Mouse (Mus musculus) neural tube, embryonic 15.5 days (tissue): ENCODE data around the gene Slc25a33. TPM values are rescaled to one million over a fixed set of nuclear protein-coding genes. Genes with fewer than 3 reads are reported as not detected.
A peak's percentile ranks its signal among the peaks of the same experiment; 100 is the strongest.

Experiments
- ATAC-seq: fragments of 200-750 bp; cut with Nextera tagmentation; 2 replicates; pipeline ENCODE4 v1.8.0; 2017; ENCODE audit warnings: mild to moderate bottlenecking, moderate TSS enrichment, moderate library complexity; ENCODE audit not compliant: low FRiP score
- H3K27ac ChIP-seq: fragments of 300-500 bp; sonication (generic); replicated peaks from 2 replicates; pipeline ENCODE4 v1.5.1; 2015; ENCODE audit warnings: mild to moderate bottlenecking, inconsistent platforms
- H3K27me3 ChIP-seq: fragments of 300-500 bp; sonication (generic); replicated peaks from 2 replicates; pipeline ENCODE4 v1.6.1; 2015; ENCODE audit warnings: inconsistent platforms
- H3K36me3 ChIP-seq: fragments of 300-500 bp; sonication (generic); 2 replicates; pipeline ENCODE4 v1.6.1; 2015; ENCODE audit warnings: inconsistent platforms
- H3K4me1 ChIP-seq: fragments of 300-500 bp; sonication (generic); 2 replicates; pipeline ENCODE4 v1.6.1; 2015; ENCODE audit warnings: inconsistent platforms
- H3K4me2 ChIP-seq: fragments of 300-500 bp; sonication (generic); 2 replicates; pipeline ENCODE4 v1.6.1; 2015; ENCODE audit warnings: inconsistent platforms, mild to moderate bottlenecking, moderate library complexity
- H3K4me3 ChIP-seq: fragments of 300-500 bp; sonication (generic); replicated peaks from 2 replicates; pipeline ENCODE4 v1.5.1; 2015; ENCODE audit warnings: mild to moderate bottlenecking, inconsistent platforms
- H3K9ac ChIP-seq: fragments of 300-500 bp; sonication (generic); replicated peaks from 2 replicates; pipeline ENCODE4 v1.6.1; 2015; ENCODE audit warnings: mild to moderate bottlenecking, inconsistent platforms
- H3K9me3 ChIP-seq: fragments of 300-500 bp; sonication (generic); replicated peaks from 2 replicates; pipeline ENCODE4 v1.6.1; 2016; ENCODE audit warnings: inconsistent platforms
- WGBS: fragments of 180-500 bp; shearing (Covaris S2); methylation state at CpG from one replicate; pipeline ENCODE4 v1.1.7; 2015; ENCODE audit warnings: mixed read lengths; 5-methylcytosine and 5-hydroxymethylcytosine counted together
- polyA plus RNA-seq: library from polyadenylated mRNA; unstranded; fragments of >200 nt; fragmentation: Nextera tagmentation; extraction: Ambion mirVana; gene quantifications from 2 replicates; pipeline ENCODE4 v1.2.1, GENCODE M21; 2015

The Slc25a33 gene
- polyA plus RNA-seq, 1 experiment from 2014 or later = 46.3 TPM

DNA sequence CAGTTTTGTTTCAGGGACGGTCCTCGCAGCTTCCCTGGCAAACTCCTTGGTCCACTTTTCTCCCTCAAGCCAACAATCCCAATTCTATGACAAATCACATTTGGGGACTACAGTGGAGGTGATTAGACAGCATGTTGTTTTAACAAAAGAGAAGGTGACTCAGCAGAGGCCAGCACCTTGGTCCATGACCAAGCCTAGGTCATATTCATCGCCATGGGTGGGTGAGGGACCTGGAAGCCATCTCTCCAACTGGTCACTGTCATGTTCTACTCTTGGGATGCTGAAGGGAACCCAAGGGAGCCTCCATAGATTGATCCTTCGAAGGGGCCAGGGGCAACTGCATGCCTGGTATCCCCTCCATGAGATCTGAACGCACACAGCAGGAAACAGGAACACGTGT lies 39.8 kb downstream of the Slc25a33 start:
- ATAC-seq = no peak
- Histone ChIP-seq H3K27ac (peak overlapping the region; percentile 76), H3K4me1 (peaks cover 64% of the 10 kb centered on the region), H3K27me3 (no peaks in the 10 kb centered on the region), H3K9me3 (no peaks in the 10 kb centered on the region), H3K9ac (peak overlapping the region; percentile 21), H3K4me2 (peak overlapping the region; percentile 43), H3K36me3 (peaks cover 20% of the 10 kb centered on the region), H3K4me3 (no peak overlapping the region)
- WGBS = 88% methylated on average over 6 of the region's 6 CpGs

DNA sequence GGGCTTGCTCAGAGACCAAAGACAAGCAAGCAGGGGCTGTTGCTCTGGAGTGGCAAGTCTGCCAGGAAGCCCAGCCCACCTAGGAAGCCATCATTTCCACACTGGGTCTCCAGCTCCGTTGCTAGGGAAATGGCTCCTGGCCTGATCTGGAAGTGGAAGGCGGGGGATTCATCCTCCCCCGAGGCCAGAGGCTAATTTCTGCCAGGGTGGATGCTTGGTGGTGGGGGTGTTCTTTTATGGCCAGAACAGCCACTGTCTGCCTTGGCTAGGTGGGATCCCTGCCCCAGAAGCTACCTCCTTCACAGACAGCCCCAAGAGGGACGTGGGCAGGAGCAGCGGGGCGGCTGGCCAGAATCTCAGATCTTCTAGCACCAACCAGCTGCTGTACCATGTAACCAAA lies 40.3 kb downstream of the Slc25a33 start:
- H3K4me3 ChIP-seq = peak overlapping the region; percentile 2; the same call in 1 of the 2 replicates
- H3K4me1 ChIP-seq = peaks cover 64% of the 10 kb centered on the region
- H3K9ac ChIP-seq = peak overlapping the region; percentile 21; the same call in 1 of the 2 replicates

DNA sequence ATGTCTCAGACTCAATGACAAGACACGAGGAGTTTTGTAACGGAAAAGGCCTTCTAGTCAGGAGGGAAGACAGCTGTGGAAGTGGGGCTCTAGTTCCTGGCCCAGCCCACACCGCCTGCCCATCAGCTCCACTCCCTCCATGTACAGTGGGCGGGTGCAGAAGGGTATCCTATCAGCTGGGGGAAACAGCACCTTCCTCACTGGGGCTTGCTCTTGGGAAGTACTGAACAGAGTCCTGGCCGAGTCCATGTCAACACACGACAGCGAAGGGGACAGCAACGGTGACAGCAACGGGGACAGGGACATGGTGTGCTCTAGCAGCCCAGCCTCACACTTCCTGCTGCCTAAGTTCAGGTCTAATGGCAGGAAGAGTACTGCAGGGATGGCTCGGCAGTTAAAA lies 41.3 kb downstream of the Slc25a33 start:
- no peak overlapping the region for H3K9ac ChIP-seq

More for the DNA sequence above, 40.3 kb downstream of the Slc25a33 start:
- no peak for ATAC-seq
- H3K27ac ChIP-seq = peak overlapping the region; percentile 76
- H3K36me3 ChIP-seq = peaks cover 25% of the 10 kb centered on the region
- H3K9me3 ChIP-seq = no peaks in the 10 kb centered on the region
- peak overlapping the region; percentile 43 for H3K4me2 ChIP-seq
- WGBS = 13% methylated on average over 6 of the region's 6 CpGs
- H3K27me3 ChIP-seq = no peaks in the 10 kb centered on the region

DNA sequence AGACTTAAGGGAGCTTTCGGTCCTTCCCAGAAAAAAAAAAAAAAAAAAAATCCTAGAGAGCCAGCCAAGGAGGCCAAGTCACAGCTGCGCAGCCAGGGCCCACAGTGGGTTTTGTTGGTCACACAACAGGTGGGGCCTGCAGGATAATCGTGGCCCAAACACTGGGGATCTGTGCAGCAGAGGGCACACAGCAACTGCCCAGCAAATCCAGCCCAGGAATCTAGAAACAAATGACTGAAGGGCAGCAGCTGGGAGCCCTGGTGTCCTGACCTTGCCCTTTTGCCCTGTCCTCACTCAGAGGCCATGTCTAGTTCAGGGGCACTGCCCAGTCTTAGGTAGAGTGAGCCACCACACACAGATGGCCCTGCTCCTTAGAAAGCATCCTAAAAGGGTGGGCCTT lies 41.8 kb downstream of the Slc25a33 start:
- Histone ChIP-seq H3K36me3 (peaks cover 35% of the 10 kb centered on the region), H3K27ac (peak overlapping the region; percentile 76; the same call in 1 of the 2 replicates), H3K4me1 (peaks cover 59% of the 10 kb centered on the region), H3K9ac (no peak overlapping the region), H3K9me3 (no peaks in the 10 kb centered on the region), H3K4me2 (no peak overlapping the region), H3K27me3 (no peaks in the 10 kb centered on the region), H3K4me3 (no peak overlapping the region)
- no peak for ATAC-seq
- 91% methylated on average over 3 of the region's 3 CpGs for WGBS

More for the DNA sequence above, 41.3 kb downstream of the Slc25a33 start:
- Histone ChIP-seq H3K9me3 (no peaks in the 10 kb centered on the region), H3K27ac (peak overlapping the region; percentile 76), H3K36me3 (peaks cover 30% of the 10 kb centered on the region), H3K27me3 (no peaks in the 10 kb centered on the region), H3K4me1 (peaks cover 59% of the 10 kb centered on the region), H3K4me3 (no peak overlapping the region), H3K4me2 (peak overlapping the region; percentile 43)
- ATAC-seq = no peak
- 78% methylated on average over 10 of the region's 10 CpGs for WGBS

DNA sequence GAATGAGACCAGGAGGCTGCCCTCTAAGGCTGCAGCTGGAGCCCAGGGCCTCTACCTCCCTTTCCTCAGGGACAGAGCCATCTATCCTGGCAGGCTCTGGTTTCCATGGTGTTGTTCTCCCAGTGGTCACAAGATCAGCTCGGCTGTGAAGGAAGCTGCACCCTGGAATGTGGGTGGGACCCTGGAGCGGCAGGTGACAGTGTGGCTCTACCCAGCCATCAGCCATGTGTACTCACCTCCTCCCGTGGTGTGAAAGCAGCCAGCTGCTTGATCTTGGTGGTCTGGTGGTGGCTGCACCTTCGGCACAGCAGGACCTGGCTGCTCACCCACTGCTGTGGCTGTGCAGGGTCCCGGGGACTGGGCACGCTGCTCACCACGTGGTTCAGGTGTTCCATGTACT lies 43.2 kb downstream of the Slc25a33 start:
- Histone ChIP-seq H3K36me3 (peaks cover 50% of the 10 kb centered on the region), H3K9me3 (no peaks in the 10 kb centered on the region), H3K4me2 (no peak overlapping the region), H3K4me3 (no peak overlapping the region), H3K4me1 (peaks cover 44% of the 10 kb centered on the region), H3K27ac (no peak overlapping the region), H3K27me3 (no peaks in the 10 kb centered on the region), H3K9ac (no peak overlapping the region)
- no peak for ATAC-seq
- 84% methylated on average over 7 of the region's 7 CpGs for WGBS

DNA sequence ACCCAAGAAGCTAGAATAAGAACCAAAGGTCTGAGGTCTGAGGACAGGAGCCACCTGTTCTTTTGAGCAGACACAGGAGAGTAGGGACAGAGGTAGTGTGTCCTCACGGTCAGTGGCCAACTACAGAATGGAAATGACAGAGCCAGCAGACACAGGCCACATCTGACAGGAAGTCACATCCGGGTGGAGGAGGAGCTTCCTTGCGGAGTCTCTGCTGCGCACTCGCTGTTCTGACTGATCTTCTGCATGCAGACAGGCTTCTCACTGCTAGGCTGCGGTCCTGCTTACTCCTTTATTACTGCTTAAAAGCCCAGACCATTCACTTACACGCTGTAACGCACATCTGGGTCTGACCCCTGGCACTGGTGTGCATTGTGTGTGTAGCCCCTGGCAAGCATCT lies 45.3 kb downstream of the Slc25a33 start:
- Histone ChIP-seq H3K9me3 (no peaks in the 10 kb centered on the region), H3K4me3 (no peak overlapping the region), H3K4me2 (no peak overlapping the region), H3K27me3 (no peaks in the 10 kb centered on the region), H3K9ac (no peak overlapping the region), H3K36me3 (peaks cover 60% of the 10 kb centered on the region), H3K27ac (no peak overlapping the region), H3K4me1 (peaks cover 37% of the 10 kb centered on the region)
- 75% methylated on average over 8 of the region's 8 CpGs for WGBS
- no peak for ATAC-seq

DNA sequence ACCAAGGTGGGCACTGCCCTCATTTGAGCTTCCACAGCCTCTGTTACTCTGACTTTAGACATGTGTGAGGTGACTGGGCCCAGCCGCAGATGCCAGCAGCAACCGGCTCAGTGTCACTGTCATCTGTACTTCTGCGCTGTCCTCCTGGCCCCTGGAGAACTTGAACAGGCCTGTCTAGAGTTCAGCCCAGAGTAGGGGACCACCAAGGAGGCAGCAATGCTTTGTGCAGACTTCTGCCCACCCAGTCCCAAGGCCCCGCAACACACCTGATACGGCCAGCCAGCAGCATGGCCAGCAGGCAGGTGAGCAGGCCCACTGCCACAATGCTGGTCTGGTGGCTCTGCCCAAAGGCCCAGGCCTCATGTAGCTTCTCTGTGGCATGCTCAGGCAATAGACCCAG lies 46.4 kb downstream of the Slc25a33 start:
- Histone ChIP-seq H3K4me2 (no peak overlapping the region), H3K27ac (no peak overlapping the region), H3K9me3 (no peaks in the 10 kb centered on the region), H3K27me3 (no peaks in the 10 kb centered on the region), H3K4me1 (peaks cover 25% of the 10 kb centered on the region), H3K36me3 (peaks cover 60% of the 10 kb centered on the region), H3K9ac (no peak overlapping the region), H3K4me3 (no peak overlapping the region)
- no peak for ATAC-seq
- WGBS = 100% methylated on average over 5 of the region's 5 CpGs

DNA sequence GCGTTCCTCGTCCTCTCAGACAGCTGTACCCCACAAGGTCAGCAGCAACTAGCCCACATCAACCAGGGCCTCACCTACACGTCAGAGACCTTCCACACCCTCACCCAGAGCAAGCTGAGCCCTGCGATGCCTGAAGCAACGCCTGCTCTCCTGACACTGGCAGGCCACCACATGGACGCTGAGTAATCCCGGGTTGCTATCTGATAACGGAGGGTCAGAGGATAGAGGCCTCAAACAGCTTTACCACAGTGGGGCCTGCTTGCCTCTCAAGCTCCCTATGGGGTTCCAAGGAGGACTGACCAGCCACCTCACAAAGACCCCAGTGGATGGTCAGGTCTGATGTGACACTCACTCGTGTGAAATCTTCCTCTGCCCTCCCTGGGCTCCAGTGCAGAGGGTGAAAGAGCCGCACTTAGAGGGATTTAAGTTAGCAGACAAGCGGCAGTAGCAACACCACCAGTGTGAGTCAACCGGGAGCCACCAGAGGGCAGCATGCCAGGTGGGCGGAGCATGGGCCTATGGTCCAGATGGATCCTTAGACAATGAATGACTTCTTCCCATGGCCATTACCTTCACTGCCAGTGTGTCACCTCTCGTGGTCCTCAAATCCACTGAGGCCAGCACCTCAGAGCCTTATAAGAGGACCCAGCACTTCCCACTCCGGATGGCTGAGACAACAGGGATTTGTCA lies 48.3 kb downstream of the Slc25a33 start:
- H3K27ac ChIP-seq = no peak overlapping the region
- no peaks in the 10 kb centered on the region for H3K9me3 ChIP-seq
- no peak for ATAC-seq
- peaks cover 67% of the 10 kb centered on the region for H3K36me3 ChIP-seq
- H3K9ac ChIP-seq = no peak overlapping the region
- H3K27me3 ChIP-seq = no peaks in the 10 kb centered on the region
- no peak overlapping the region for H3K4me2 ChIP-seq
- H3K4me1 ChIP-seq = peaks cover 13% of the 10 kb centered on the region
- no peak overlapping the region for H3K4me3 ChIP-seq
- WGBS = 72% methylated on average over 15 of the region's 15 CpGs

DNA sequence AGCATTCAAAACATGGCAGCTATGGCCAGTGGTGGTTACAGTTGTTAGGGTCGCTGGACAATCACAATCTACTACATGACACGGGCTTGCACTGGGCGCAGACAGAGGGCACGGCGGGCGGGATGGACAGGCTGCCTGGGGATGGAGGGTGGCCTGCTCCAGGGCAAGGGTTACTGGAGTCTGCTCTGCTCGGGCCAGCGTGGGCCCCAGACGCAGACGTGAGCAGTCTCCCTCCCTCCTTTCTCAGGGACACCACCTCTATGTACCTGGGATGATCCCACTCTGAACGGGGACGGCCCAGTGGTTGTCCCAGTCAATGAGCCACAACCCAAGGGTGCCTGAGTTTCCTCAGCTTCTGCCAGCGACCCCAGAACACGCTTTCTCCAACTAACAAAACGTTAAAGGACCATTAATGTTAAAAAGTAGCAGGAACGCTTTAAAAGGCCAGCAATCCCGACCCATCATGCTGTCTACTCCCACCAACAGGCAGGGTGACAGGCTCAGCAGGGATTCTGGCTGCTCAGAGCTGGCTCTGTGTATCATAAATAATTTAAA lies 49.1 kb downstream of the Slc25a33 start:
- Histone ChIP-seq H3K4me3 (no peak overlapping the region), H3K4me2 (no peak overlapping the region), H3K27ac (no peak overlapping the region), H3K9ac (no peak overlapping the region), H3K4me1 (peaks cover 13% of the 10 kb centered on the region), H3K9me3 (no peaks in the 10 kb centered on the region), H3K36me3 (peaks cover 69% of the 10 kb centered on the region), H3K27me3 (no peaks in the 10 kb centered on the region)
- WGBS = 90% methylated on average over 17 of the region's 17 CpGs
- ATAC-seq = no peak; the same call in 1 of the 2 replicates

DNA sequence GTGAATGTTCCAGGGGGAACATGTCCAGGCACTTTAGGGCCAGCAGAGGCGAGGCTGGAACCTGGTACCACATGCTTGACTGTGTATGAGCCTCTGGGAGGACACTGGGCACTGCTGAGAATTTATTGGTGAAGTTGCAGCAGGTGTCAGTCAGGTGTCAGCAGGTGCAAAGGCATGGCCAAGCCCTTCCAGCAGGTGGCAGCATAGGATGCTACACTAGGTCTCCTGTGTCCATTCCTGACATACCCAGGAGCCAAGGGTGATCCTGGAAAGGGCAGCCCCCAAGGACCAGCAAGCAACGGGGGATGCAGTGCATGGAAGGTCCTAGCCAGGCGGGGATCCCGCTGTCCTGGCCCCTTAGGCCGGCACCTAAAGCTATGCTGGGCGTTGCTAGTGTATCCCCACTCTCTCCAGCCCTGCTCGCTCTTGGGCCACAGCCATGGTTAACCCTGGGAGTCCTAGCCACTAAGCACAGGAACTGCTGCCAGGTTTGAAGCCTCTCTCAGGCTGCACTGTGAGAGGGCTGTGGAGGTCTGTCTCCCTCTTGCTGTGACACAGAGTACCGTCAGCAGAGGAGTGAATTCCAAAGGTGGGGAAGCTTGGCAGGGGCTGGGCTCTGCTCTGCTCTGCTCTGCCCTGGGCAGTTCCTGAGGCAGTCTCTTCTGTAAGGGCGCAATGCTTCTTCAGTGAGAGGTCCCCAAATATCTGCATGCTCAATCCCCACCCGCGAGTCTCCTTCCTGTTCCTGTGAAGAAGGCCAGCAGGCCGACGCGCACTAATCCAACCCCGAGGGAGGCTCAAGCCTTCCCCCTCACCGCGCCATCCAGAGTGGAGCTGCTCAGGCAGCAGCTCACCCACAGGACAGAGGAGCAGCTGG lies 50.0 kb downstream of the Slc25a33 start:
- no peaks in the 10 kb centered on the region for H3K27me3 ChIP-seq
- 73% methylated on average over 17 of the region's 17 CpGs for WGBS
- H3K4me3 ChIP-seq = no peak overlapping the region
- H3K27ac ChIP-seq = no peak overlapping the region
- H3K4me2 ChIP-seq = no peak overlapping the region
- H3K9me3 ChIP-seq = no peaks in the 10 kb centered on the region
- peaks cover 69% of the 10 kb centered on the region for H3K36me3 ChIP-seq
- ATAC-seq = peak; percentile 40; the same call in 1 of the 2 replicates
- no peak overlapping the region for H3K9ac ChIP-seq
- H3K4me1 ChIP-seq = peaks cover 13% of the 10 kb centered on the region

DNA sequence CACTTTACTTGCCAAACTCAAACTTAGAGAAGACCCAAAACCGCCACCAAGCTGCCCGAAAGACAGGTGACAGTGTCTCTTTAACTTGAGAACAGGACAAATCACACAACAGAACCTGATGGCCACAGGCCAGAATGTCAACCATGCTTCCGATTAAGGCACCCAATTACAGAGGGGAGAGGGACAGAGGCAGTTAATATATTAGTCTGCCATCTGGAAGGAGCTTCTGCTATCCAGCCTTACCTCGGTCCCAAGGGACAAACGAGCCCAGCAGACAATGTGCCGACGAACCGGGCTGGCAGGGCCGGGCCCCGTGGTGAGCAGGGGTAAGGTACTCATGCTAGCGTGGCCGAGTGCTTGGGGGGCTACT lies 51.1 kb downstream of the Slc25a33 start:
- no peaks in the 10 kb centered on the region for H3K27me3 ChIP-seq
- ATAC-seq = no peak
- H3K4me3 ChIP-seq = no peak overlapping the region
- 41% methylated on average over 12 of the region's 12 CpGs for WGBS
- H3K36me3 ChIP-seq = peaks cover 74% of the 10 kb centered on the region
- peaks cover 13% of the 10 kb centered on the region for H3K4me1 ChIP-seq
- no peaks in the 10 kb centered on the region for H3K9me3 ChIP-seq
- H3K27ac ChIP-seq = no peak overlapping the region
- H3K9ac ChIP-seq = no peak overlapping the region
- H3K4me2 ChIP-seq = no peak overlapping the region
